ENCODE assay signal across 14 mouse cellular contexts in genomic region chr12:35527429-35527828, GRCm38 (mm10). TPM values are rescaled to one million over a fixed set of nuclear protein-coding genes. Genes with fewer than 3 reads are reported as not detected.
A peak's percentile ranks its signal among the peaks of the same experiment; 100 is the strongest.
DNase-seq lines count a peak whose midpoint lies in the region; ATAC-seq and TF ChIP-seq lines count a peak whose summit lies in the region.
"Had no signal": no experiment of that assay in that cellular context is flagged by ENCODE, and none has a peak within 500 bp of the region (broad histone marks: within the 10 kb centered on the region; RNA-seq: fewer than 3 reads in every experiment).

No protein-coding gene starts in this region.

- H3K9ac ChIP-seq in liver, embryonic 15.5 days: no peak overlapping the region
- no peak overlapping the region for H3K9ac ChIP-seq in hindbrain, postnatal 0 days (replicated peaks; ENCODE audit: low read length)
- H3K9ac ChIP-seq in hindbrain, embryonic 12.5 days: no peak overlapping the region
- H3K9ac ChIP-seq: heart, embryonic 13.5 days; kidney, embryonic 15.5 days; midbrain, embryonic 13.5 days; neural tube, embryonic 13.5 days had no signal

- no peak for TF ChIP-seq CTCF in hindbrain, postnatal 0 days (IDR thresholded peaks at IDR 0.05; ENCODE audit: low read depth)

- WGBS in liver, embryonic 15.5 days (ENCODE audit: insufficient replicate concordance): 16% methylated on average over 6 of the region's 6 CpGs
- WGBS in hindbrain, postnatal 0 days: 84% methylated on average over 6 of the region's 6 CpGs
- 86% methylated on average over 6 of the region's 6 CpGs for WGBS in hindbrain, embryonic 12.5 days

- no peaks in the 10 kb centered on the region for H3K27me3 ChIP-seq in liver, embryonic 15.5 days
- H3K27me3 ChIP-seq in hindbrain, postnatal 0 days (ENCODE audit: insufficient read depth, low read length): no peaks in the 10 kb centered on the region
- H3K27me3 ChIP-seq in hindbrain, embryonic 12.5 days: no peaks in the 10 kb centered on the region
- H3K27me3 ChIP-seq: heart, embryonic 13.5 days; kidney, embryonic 15.5 days; midbrain, embryonic 13.5 days; neural tube, embryonic 13.5 days had no signal

- peak overlapping the region; percentile 38 for H3K4me2 ChIP-seq in liver, embryonic 15.5 days
- H3K4me2 ChIP-seq in hindbrain, postnatal 0 days (ENCODE audit: low read depth, low read length): no peak overlapping the region
- no peak overlapping the region for H3K4me2 ChIP-seq in hindbrain, embryonic 12.5 days (replicated peaks)
- H3K4me2 ChIP-seq: heart, embryonic 13.5 days; kidney, embryonic 15.5 days; midbrain, embryonic 13.5 days; neural tube, embryonic 13.5 days had no signal

- peak; percentile 22 for DNase-seq in MEL-GATA-1-ER (ENCODE audit: extremely low read depth, low read depth)
- DNase-seq in lung, postnatal 4 days: peak; percentile 34 to 46
- no peak for DNase-seq in thymus, postnatal 36 days
- DNase-seq in hindbrain, postnatal 0 days (ENCODE audit: low spot score): no peak
- DNase-seq in kidney, adult 11 months: no peak
- DNase-seq: cerebellum, adult 9-11 months had no signal

- H3K36me3 ChIP-seq in liver, embryonic 15.5 days (replicated peaks): 0 out of 2 replicates have a peak, but pooled peaks cover 3% of the 10 kb centered on the region
- H3K36me3 ChIP-seq in hindbrain, postnatal 0 days (ENCODE audit: insufficient read depth, low read length): no peaks in the 10 kb centered on the region
- H3K36me3 ChIP-seq in hindbrain, embryonic 12.5 days: no peaks in the 10 kb centered on the region
- H3K36me3 ChIP-seq: heart, embryonic 13.5 days; midbrain, embryonic 13.5 days; neural tube, embryonic 13.5 days had no signal

- no peaks in the 10 kb centered on the region for H3K9me3 ChIP-seq in liver, embryonic 15.5 days (replicated peaks)
- no peaks in the 10 kb centered on the region for H3K9me3 ChIP-seq in hindbrain, postnatal 0 days (ENCODE audit: low read length)
- no peaks in the 10 kb centered on the region for H3K9me3 ChIP-seq in hindbrain, embryonic 12.5 days (replicated peaks)
- H3K9me3 ChIP-seq: heart, embryonic 13.5 days; kidney, embryonic 15.5 days; midbrain, embryonic 13.5 days; neural tube, embryonic 13.5 days had no signal

- H3K4me1 ChIP-seq in liver, embryonic 15.5 days (replicated peaks): peaks cover 17% of the 10 kb centered on the region
- H3K4me1 ChIP-seq in hindbrain, postnatal 0 days (ENCODE audit: insufficient read depth, low read length): no peaks in the 10 kb centered on the region
- no peaks in the 10 kb centered on the region for H3K4me1 ChIP-seq in hindbrain, embryonic 12.5 days
- H3K4me1 ChIP-seq: midbrain, embryonic 13.5 days; neural tube, embryonic 13.5 days had no signal

- peak; percentile 84 for ATAC-seq in granulocyte monocyte progenitor cell, adult 5-6 weeks (replicated peaks; ENCODE audit: poor library complexity, severe bottlenecking)
- ATAC-seq in liver, embryonic 15.5 days (ENCODE audit: insufficient read depth): peak; percentile 70
- no peak for ATAC-seq in hindbrain, postnatal 0 days
- ATAC-seq in hindbrain, embryonic 12.5 days (ENCODE audit: low FRiP score): no peak
- ATAC-seq: activated CD4-positive, CD25-positive, alpha-beta regulatory T cell, adult 4 months; midbrain, embryonic 13.5 days had no signal

- H3K4me3 ChIP-seq in liver, embryonic 15.5 days (replicated peaks): no peak overlapping the region
- H3K4me3 ChIP-seq in hindbrain, postnatal 0 days (ENCODE audit: low read length): no peak overlapping the region
- H3K4me3 ChIP-seq in hindbrain, embryonic 12.5 days: no peak overlapping the region
- H3K4me3 ChIP-seq: heart, embryonic 13.5 days; kidney, embryonic 15.5 days; midbrain, embryonic 13.5 days; neural tube, embryonic 13.5 days had no signal

- no peak overlapping the region for H3K27ac ChIP-seq in liver, embryonic 15.5 days (replicated peaks)
- no peak overlapping the region for H3K27ac ChIP-seq in hindbrain, postnatal 0 days
- H3K27ac ChIP-seq in hindbrain, embryonic 12.5 days: no peak overlapping the region
- H3K27ac ChIP-seq: heart, embryonic 13.5 days; kidney, embryonic 15.5 days; midbrain, embryonic 13.5 days; neural tube, embryonic 13.5 days had no signal

RNA-seq across cellular contexts. Expression of gene Ahr, which starts 7.4 kb away (rescaled TPM):
- total RNA-seq in granulocyte monocyte progenitor cell, adult 5-6 weeks (2014; fragmentation: Nextera tagmentation): 2.5 and 3.8 TPM in 2 replicates
- 1.3 and 1.5 TPM in 2 replicates for total RNA-seq in granulocyte monocyte progenitor cell, adult 5-6 weeks (2017)
- 2.9 and 4.2 TPM in 2 replicates for polyA plus RNA-seq in liver, embryonic 15.5 days (2015; fragmentation: Nextera tagmentation; extraction: Ambion mirVana)
- total RNA-seq in hindbrain, postnatal 0 days (2014; rRNA removed): 7.5 and 11.5 TPM in 2 replicates
- polyA plus RNA-seq in hindbrain, postnatal 0 days (2015; fragmentation: Nextera tagmentation; extraction: Ambion mirVana): 2.7 and 3.1 TPM in 2 replicates
- polyA plus RNA-seq in hindbrain, embryonic 12.5 days (2016; fragmentation: Nextera tagmentation; extraction: Ambion mirVana): 5.5 and 7.0 TPM in 2 replicates

Comparison
In these comparisons a context has a peak if more than half of its experiments do, and no peak if none do; other contexts are left out.
1. DNase-seq: peak in MEL-GATA-1-ER (single experiment) and lung, postnatal 4 days (2 of 2); none in thymus, postnatal 36 days (0 of 2), hindbrain, postnatal 0 days (single experiment) and kidney, adult 11 months (single experiment).
2. ATAC-seq: peak in granulocyte monocyte progenitor cell, adult 5-6 weeks (single experiment) and liver, embryonic 15.5 days (single experiment); none in hindbrain, postnatal 0 days (single experiment) and hindbrain, embryonic 12.5 days (single experiment).